Mouse (Mus musculus) retina, embryonic 14.5 days (tissue): ENCODE data around the gene Lsp1.

Experiments
- DNase-seq: peaks from one replicate; pipeline ENCODE4 v3.0.0-alpha.2; 2015; ENCODE audit warnings: low spot score

Lsp1 gene

DNA sequence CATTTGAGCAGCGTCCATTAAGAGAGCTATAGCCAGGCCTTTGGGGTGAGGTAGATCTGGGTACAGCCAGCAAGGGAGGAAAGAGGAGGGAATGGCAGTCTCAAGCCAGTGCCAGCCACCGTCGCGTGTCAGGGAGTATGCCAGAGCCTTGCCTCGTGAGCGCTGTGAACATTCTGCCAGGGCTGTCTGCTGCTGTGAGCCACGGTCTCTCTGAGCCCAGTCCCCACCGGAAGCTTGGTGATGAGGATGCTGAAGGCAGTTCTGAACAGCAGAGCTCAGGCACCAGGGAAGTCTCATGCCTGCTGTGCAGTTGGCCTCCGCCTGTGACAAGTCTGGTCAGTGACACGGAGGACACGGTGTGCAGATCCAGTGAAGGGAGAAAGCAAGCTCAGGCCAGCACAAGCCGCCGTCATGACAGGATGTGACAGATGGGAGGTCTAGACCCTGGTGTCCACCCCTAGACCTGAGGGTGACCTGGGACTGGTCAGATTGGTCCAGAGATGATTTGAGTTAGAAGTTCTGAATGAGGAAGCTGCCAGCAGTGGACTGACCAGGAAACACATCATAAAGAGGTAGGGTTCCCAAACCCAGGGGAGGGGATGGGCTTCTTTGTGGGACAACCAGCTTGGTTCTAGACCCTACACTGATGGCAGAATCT is 16.3 kb downstream of the Lsp1 start:
- no peak for DNase-seq

DNA sequence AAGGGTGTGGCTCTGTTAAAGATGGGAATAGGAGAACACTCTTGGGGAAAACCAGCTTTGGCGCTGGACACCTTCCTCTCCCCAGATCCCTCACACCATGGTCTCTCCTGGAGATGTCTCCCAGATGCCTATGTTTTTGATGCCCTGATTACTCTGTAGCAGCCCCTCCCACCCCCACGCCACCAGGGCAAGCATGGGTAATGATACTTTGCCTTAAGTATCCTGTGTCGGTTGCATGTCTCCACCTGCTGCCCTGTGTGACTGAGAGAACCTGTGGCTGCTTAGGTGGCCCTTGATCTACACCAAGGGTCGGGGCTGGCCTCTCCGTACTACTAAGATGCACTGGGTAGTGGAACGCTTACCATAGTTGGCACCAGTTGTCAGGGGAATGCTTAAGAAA is 17.4 kb downstream of the Lsp1 start:
- no peak for DNase-seq

GRCm38 (mm10) chr7:142478574-142478973 is 18.0 kb downstream of the Lsp1 start:
- DNase-seq: no peak

- no peak for DNase-seq
Observed at GRCm38 (mm10) chr7:142479307-142479706, 18.7 kb downstream of the Lsp1 start.

- no peak for DNase-seq
Observed at GRCm38 (mm10) chr7:142479886-142480285, 19.3 kb downstream of the Lsp1 start.

DNA sequence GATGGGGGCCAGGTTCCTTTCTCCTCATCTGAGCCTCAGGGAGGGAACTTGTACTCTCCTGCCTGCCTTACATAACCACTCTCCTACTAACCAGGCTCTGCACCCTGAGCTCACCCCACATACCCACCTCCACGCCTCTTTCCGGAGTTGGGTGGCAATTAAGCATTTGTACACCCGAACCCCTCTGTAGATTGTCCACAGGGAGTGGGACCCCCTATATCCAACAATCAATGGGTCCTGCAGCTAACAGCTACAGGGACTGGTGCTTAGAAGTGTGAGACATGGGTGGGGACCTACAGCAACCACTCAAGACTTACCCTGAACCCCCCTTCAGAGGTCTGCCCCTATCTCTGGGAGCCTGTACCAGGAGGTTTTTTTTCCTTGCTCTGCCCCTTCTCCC is 20.1 kb downstream of the Lsp1 start:
- no peak for DNase-seq

DNA sequence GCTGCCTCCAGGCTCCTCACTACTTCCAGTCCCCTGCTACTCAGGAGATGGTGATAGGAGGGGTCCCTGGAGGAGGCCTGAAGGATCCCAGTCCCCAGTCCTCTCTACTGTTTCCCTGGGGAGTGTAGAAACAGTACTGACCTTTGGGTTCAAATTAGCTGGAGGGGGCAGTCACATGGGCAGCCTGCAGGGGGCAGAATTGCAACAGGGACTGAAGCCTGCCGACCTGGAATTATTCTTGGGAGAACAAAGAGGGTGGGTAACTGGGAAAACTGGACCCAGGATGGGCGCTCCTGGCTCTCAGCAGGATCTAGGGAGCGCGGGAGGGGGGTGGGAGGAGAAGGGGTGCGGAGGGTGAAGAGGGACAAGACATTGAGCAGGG is 20.6 kb downstream of the Lsp1 start:
- DNase-seq: peak; percentile 84

- DNase-seq: peak; percentile 56
Observed at GRCm38 (mm10) chr7:142481568-142482255, 21.1 kb downstream of the Lsp1 start.

DNA sequence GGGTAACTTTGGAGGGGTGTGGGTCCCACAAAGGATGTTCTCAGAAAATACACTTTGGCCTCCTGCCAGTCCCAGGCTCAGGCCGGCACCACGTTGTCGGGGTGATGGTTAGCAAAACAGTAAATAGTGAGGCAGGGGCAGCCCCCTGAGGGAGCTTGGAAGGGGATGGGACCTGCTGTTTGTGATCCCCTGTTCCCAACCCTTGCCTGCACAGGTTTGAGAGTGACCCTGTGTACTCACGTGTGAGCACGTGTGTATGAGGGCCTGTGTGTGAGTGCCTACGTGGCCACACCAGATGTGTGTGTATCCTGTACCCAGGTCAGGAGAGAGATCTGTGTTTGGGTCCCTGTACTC is 21.6 kb downstream of the Lsp1 start:
- no peak for DNase-seq

GRCm38 (mm10) chr7:142483136-142483535 is 22.5 kb downstream of the Lsp1 start:
- DNase-seq: no peak

DNA sequence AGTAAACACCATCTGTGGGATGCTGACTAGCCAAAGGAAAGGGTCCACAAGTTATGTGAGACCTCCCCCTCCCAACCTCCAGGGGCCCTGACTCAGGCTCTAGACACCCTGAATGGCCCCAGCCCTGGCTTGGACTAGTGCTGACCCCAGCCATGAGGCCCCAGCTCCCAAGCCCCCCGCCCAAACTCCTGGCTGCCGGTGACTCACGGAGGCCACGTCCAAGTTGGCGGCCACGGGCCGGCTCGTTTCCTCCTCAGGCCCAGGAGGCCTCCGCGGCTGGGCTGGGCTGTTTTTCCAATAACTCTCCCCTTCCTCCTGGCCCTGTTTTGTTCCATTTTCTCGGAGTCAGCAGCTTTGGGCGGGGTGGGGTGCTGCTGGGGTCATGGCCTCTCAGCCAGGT is 24.2 kb downstream of the Lsp1 start:
- no peak for DNase-seq

DNA sequence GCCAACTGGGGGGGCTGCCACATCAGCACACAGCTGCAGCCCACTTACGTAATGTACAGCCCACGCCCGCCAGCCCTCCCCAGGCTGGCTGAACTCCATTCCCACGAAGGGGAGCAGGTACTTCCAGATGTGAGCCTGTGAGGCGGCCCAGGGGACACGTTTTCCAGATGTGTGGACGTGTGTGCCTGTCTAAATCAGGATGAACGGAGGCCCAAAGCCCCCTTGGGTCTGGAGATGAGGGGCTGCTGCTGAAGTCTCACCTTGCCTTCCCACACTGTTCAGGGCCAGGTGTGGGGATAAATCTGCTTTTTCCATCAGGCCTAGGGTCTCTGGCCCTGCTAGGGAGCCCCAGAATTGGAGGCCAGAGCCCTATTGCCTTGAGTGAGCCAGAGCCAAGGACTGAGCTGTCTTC is 26.1 kb downstream of the Lsp1 start:
- no peak for DNase-seq

DNA sequence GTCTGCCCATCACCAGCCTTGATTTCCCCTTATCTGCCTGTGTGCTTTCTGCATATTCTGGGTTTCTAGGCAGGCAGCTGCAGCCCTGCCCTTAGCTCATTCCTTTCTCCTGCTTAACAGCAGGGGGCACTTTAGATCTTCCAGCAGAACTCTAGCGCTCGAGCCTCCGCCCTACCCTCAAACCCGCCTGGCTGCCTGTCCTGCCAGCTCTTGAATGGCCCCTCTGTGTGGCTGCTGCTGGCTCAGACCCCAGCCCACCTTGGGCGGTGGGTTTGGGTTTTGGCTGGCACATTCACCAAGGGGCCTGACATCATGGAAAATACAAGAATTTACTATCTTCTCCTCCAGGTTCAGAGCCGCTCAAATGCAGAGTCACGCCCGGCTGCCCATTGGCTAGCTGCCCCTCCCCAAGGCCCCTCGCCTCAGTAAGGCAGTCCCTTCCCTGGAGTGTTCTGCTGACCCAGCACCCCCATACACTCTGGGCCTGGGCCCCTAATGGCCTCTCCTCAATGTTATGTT is 26.8 kb downstream of the Lsp1 start:
- DNase-seq: peak; percentile 83

DNA sequence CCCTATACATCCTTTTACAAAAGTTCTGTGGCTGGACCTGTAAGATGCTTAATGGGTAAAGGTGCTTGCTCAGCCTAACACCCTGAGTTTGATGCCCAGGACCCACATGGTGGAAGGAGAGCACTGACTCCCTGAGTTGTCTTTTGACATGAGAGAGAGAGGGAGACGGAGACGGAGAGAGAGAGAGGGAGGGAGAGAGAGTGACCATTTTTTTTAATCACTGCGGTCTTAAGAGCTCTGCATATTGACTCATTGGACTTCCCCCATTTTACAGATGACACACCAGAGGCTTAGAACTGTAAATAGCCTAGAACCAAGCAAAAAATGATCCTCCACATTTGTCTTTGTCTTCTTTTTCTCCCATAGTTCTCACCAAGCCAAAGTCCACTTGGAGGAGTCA is 27.4 kb downstream of the Lsp1 start:
- DNase-seq: no peak

DNA sequence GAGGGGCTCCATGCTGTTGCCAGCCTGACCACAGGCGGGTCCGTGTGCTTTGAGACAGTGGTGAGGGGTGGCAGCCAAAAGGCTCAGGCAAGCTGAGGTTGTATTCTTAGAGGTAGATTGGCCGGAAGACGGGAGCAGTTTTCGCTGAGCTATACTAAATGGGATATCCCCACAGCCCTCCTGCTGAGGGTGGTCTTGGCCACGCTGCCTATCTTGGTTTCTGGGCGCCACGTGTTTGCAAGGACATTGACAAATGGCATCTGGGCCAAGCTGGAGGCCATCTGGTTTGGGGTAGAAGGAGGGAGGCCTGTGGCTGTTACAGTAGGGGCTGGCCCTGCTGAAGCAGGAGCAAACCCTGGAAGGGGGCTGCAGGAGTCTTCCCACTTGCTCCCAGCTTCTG is 32.9 kb downstream of the Lsp1 start:
- no peak for DNase-seq

DNA sequence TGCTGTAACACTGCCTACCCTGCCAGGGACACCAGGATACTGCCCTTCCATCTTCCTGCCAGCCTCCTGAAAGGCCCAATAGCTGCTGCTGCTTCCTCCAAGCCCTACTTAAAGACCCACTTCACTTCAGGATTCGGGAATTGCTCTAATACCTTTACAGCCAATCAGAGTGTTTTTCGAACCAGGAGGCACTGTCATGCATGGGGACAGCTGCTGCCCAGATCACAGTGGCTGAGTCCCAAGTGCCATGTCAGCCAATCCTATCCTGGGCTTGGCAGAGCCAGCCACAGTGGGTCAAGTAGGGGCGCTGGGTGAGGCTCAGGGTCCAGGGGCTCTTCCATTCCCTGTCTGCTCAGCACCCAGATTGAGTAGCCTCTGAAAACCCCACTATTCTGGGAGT is 35.5 kb downstream of the Lsp1 start:
- DNase-seq: no peak

GRCm38 (mm10) chr7:142496800-142497199 is 36.2 kb downstream of the Lsp1 start:
- DNase-seq: no peak

DNA sequence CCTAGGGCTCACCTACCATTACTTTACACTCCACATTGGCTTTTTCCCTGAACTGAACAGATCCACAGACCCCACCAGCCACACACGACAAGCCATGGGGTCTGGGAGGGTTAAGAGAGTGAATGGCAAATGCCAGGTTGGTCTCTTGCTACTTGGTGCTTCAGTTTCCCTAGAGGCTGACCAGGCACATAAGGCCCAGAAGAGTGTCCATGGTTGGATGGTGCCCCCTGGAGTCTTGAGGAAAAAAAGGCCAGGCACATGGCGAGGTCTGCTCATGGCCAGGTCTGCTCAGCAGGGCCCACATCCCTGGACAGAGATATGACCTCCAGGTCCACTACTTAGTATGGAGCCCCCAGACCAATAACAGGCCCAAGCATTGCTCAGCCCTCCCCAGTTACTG is 37.2 kb downstream of the Lsp1 start:
- DNase-seq: no peak

- DNase-seq: no peak
Observed at GRCm38 (mm10) chr7:142498575-142498974, 38.0 kb downstream of the Lsp1 start, which contains the start of gene Tnnt3. Gene Tnnt3, plus strand, starts transcription at chr7:142498836.

DNA sequence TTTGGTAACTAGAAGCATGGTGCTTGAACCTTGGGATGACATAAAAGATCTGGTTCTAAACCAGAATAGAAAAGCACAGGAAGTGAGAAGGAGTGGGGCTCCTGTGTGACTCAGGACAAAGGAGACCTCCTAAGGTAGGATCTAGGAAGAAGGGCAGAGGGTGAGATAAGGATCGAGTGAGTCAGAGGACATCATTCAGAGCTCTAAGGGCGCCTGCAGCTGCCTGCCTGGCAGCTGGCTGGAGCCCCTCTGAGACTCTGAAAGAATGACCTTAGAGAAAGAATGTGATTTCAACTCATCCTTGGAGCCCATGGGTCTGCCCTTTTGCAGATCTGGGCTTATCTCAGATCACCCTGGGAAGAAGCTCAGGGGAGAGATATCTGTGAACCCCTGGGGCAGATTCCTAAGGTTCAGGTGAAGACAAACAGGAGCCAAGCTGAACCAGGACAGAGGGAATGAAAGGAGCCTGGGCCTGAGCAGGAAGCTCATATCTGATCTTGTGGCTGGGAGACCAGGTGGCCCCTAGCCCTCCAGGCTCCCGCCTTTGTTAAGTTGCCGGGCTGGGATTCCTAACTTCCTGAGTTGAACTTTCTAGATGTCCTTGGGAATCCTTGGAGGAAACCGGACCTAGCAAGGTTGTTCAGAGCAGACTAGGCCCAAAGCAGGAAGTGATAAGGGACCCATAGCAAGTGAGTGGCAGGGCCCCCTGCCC is 38.6 kb downstream of the Lsp1 start:
- DNase-seq: no peak

DNA sequence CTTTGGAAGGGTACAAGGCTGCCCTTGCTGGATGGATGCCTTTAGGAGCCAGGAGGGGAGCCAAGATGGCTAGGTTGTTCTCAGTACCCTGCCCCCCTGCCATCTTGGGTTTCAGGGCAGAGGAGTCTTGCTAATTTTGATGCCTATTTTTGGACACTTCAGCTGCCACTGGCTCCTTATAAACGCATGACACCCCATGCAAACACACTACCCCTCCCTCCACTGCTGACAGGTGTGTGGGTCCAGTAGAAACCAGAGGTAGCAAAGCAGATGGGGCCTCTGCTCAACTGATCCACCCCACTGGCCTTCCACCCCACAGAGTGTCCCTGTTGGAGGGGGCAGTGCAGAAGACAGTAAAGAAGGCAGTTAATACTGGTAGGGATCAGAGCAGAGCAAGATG is 39.4 kb downstream of the Lsp1 start:
- no peak for DNase-seq

- no peak for DNase-seq
Observed at GRCm38 (mm10) chr7:142503206-142503605, 42.6 kb downstream of the Lsp1 start.

- DNase-seq: no peak
Observed at GRCm38 (mm10) chr7:142505942-142506341, 45.3 kb downstream of the Lsp1 start.
